Mouse (Mus musculus): ENCODE measurements around the gene Minpp1.

Gene Minpp1

DNA sequence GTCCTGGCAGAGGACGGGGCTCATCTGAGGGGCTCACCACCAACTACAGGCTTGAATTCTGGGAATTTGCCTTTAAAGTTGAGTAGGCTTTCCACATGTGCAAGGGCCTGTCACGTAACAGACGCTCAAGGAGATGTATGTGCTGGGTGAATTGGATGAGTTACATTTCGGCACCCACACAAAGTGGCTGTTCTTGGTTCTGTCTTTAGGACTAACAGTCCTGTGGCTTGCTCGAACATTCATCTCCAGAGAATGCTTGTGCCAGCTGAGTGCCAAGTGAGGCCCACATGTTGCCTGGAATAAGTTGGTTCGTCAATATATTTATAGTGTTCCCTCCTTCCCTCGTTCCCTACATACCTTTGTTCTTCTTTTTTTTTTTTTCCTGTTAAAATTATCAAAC lies 44.7 kb downstream of the Minpp1 start:
- DNase-seq: no peak

DNA sequence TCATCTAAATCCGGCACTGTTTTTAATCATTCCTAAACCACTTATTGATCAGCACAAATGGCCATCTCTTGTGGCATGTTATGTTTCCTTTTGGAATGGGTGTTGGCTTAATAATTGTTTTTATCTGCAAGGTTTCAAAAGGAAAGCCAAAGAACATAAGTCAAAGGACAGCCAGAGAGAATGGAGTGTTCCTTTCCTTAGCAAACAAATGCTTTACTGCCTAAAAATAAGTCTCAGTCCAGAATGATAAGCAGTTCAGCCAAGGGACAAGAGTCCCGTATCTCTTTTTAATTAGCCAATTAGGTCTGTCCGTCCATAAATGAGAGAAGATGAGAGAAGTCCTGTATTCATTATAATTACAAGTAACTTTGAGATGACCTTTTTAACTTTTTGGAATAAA lies 46.8 kb downstream of the Minpp1 start:
- DNase-seq: no peak

DNA sequence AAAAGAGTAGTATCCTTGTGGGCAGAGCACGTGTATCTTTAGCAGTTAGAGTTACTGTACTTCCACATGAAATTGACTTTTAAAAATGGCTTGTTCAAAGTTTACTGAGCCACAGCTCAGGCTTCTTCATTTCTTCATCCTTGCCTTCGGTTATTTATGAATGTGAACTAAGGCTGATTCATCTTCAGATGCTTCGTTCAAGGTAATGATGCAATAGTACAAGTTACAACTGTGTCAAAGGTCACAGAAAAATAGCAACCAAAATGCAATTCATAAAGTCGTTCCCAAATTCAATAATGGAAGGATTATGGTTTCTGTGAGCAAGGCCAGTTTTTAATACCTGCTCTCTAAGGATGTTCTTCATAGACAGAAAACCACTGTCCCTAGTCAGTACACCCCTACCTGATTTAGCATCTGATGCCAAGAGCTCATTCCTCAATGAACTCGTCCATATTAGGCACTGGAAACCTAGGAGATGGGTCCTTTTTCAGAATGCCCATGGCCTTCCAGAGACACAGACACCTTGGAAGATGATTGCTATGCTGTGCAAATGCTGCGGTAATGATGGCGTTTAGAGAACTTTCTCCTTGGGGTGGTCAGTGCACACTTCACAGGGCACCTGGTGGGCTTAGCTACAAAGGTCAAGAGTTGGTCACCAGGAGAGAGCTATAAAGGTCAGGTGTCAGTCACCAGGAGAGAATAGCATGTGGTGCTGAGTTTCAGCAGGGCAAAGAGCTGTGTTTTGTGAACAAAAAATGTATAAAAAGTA lies 47.4 kb downstream of the Minpp1 start:
- no peak for DNase-seq

DNA sequence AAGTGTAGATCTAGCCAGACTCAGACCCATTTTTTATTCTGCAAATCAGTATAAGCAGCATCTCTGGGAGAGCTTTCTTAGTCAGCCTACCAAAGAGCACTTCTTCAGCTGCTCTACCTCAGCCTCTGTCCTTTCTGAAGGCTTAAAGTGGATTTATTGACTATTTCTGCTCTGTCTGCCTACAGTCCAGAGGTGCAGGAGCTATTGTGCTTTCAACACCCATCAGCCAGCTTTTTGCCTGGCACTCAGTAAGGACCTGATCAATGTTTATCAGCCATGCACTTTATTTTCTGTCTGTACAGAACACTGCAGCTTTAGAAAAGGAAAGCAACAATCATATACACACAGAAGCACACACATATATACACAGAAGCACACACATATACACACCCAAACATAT lies 49.3 kb downstream of the Minpp1 start:
- no peak for DNase-seq

DNA sequence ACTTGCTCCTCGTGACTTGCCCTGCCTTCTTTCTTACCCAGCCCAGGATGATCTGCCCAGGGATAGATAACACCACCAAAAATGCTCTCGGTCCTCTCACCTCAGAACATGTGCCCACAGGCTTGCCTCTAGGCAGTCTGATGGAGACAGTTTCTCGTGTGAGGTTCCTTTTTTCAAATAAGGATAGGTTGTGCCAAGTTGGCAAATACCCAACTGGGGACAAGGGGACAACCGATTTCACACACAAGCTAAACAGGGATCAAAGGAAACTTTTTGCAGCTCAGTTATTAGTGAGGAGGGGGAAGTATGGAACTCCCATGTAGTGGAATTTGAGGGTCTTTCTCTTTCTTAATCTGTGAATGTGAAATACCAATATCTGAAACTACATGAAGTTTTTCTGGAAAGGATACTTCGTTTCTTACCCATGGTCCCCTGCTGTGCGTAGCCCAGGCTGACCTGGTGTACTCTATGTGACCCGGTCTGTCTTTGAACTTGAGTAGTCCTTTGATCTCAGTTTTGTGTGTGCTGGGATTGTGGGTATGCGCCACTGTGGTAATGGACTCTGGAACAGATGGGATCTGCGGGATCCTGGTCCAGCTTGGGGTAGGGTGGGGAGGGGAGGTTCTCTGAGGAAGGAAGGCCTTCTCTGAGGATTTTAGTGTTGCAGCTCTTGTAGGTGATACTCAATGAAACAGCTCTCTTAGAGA lies 57.4 kb downstream of the Minpp1 start:
- DNase-seq: no peak

DNA sequence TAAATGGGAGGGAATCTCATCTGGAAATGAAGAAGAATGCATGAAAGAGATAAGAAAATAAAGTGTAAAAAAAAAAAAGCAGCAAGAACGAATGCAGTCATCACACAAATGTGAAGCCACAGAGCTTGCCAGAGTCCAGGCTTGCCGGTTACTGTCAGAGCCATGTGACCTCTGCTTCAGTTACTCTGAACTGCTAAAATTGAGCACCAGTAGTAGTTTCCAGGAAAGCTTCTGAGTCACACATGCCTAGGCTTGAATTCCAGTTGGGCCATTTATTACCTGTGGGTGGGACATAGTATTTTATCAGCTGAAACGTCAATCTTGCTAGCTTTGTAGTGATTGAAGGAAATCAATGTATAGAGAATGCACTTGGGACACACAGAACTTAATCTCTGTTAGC lies 61.8 kb downstream of the Minpp1 start:
- no peak for DNase-seq

DNA sequence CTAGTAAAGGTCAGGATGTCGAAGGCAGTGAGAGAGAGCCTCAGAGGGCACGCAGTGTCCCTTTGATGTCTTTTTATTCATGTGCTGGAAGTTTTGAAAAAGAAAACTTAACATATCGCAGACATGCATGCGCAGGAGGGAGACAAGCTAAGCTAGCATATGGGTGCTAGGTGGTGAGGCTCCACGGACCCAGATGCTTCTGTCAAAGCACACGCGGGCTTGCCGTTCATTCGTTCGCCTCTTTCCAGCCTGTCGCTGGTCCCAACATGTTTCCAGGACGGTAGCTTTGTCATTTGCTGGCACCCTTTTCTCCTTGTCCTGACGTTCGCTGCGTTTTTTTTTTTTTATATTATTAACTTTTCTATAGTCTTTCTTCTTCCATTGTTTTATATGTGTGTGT lies 62.6 kb downstream of the Minpp1 start:
- no peak for DNase-seq

DNA sequence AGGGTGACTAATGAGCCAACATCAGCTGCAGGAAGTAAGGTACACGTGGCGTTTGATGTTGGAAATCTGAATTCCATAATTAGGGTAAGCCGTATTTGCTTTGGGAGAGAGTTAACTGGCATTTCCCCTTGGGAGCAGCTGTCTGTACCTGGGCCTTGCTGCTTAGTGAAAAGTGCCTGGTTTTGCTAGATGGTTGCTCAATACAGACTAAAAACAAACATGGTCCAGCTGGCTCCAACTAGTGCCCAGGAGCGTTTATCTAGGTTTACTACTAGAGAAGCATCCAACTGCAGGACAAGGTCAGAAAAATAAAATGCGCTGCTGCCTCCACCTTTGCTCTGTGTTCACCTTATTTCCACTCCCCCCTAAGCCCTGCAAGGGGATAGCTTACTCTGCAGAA lies 64.9 kb downstream of the Minpp1 start:
- no peak for DNase-seq

DNA sequence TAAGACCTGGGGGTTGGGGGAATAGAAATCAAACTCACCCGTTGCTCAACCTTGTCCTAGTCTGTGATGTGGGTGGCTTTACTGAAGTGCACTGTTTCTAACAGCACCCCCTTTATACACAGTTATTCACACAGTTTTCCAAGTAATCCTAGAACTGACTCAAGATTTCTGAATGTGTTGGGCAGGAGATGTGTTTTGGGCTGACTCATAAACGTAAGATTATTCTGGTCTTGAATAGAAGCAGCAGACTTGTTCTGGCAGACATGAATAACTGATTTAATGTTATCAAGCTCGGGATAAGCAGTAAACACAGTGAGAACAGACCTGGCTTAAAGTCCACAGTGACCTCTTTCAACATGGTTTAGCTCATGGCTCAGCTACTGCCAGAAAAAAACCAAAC lies 65.9 kb downstream of the Minpp1 start:
- no peak for DNase-seq

DNA sequence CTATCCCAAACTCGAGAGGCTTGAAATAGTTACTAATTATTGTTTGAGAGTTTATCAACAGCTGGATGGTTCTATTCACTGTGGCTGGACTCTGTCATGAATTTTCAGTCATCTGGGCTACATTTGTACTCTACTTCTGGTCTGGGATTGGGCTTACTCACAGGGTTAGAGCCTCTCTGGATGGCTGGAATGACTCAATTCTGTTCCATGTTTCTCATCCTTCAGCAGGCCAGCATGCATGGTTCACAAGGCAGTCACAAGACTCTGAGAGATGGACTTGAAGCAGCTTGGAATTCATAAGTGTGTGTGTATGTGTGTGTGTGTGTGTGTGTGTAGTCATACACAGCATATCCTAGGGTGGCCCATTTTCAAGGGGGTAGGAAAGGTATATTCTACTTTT lies 66.5 kb downstream of the Minpp1 start:
- no peak for DNase-seq

DNA sequence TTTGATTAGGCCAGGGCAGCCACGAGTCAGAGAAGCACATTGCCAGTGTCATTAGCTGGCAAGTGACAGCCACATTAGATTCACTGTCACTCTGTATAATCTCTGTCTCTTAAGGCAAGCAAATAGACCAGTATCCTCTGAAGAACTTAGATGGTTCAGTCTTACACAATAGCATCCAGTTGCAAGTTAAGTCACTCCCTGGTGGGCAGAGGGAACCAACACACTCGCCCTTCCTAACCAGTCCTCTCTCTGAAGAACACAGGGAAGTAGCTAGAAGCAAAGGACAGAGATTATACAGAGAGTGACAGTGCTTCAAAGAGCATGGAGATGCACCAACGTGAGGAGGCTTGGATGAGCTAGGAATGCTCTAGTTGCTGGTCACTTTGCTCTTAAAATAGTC lies 67.7 kb downstream of the Minpp1 start:
- no peak for DNase-seq

DNA sequence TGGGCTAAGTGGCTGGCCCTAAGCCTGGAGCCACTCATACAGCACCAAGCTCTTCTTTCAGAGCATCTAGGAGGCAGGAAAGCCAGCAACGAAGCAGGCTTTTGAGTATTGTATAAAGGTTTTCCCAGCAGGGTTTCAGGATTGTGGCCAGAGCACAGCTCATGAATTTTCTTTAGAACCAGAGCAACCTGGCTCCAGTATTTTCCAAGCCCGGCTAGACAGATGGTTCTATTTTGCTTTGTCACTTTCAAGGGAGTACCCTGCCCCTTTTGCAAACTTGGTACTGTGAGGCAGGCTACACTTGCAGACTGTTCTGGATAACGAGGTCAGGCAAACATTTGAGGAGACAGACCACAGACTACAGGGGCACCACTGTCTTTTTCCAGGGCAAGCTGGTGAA lies 69.7 kb downstream of the Minpp1 start:
- DNase-seq: no peak

All from lung, postnatal 10 days (tissue).